Mouse (Mus musculus): ENCODE data around the gene Cep128.
"Not testable (repeated sequence)": the region's sequence is repeated elsewhere in the genome, so short reads cannot be mapped to it uniquely, and the experiment has no call there.

Cep128 gene

DNA sequence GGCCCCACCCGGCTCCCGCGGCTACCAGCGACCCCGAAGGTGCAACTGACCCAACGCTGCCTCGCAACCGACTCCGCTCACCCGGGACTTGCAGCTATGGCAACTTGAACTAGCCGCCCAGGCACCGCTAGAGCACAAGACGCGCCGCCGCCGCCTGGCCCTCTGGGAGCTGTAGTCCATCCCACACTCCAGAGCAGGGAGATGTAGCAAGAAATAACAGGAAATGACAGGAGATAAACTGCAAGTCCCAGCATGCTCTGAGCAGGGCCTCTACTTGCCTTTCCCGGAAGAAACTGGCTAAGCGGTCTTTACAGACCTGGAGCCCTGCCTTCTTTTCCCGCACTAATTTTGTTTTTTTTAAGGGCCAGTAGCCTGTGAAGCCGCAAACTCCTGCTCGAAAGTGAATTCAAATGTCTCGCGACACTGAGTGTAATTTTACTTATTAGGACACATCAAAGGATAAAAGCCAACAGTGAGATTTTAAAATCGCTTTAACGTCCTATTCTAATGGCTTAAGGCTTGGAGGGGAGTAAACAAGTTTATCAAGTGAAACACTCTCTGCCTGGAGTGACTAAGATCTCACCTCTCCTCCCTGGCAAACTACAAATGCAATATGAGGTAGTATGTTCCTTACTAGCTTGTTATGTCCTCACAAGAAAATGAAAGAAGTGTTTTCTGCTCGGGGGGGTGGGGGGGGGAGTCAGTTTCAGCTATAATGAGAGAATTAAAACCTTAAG is at the start of gene Cep128, which contains the start of gene Tshr:
Gene Cep128 (minus strand): TSS at position 129 of the 737 bp plus-strand sequence.
Gene Tshr (plus strand): TSS at position 283 of the 737 bp plus-strand sequence.
- DNase-seq (ENCODE audit: low spot score in 2 of 2): peak; percentile 81 to 85

DNA sequence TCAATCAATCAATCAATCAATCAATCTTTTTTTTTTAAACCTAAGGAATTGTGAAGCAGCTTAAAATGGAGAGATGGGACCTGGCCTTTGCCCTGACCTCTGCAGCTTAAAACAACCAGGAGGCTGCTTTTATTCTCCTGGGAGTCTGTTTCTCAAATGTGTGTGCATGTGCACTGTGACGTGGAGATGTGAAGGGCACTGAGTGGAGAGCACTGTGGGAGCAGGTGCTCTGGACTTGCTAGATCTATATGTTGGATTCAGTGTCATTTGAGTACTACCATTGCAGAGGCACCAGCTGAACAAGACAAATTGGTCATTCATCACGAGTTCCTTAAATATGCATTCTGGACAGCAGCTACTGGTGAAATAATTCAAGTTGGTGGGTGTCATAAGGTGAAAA is 42.9 kb upstream of the Cep128 start:
- no peak for DNase-seq (ENCODE audit: low spot score in 2 of 2)

DNA sequence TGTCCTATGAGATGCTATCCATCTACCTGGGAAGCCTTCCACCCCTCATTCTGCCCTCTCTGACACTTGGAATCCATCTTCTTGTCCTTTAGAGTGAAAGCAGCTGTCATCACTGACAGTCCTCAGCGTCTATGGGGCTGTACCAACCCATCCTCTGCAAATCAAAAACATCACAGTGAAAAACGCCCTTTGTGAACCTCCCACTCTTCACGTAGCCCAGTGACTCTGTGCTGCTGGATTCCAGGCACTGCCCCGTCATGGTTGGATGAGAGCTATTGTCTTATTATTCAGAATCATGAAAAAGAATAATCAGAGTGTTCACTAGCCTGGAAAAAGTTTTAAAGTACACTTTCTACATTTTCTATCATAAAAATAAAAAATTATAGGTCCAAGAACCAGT is 42.3 kb upstream of the Cep128 start:
- DNase-seq (ENCODE audit: low spot score in 2 of 2): no peak

DNA sequence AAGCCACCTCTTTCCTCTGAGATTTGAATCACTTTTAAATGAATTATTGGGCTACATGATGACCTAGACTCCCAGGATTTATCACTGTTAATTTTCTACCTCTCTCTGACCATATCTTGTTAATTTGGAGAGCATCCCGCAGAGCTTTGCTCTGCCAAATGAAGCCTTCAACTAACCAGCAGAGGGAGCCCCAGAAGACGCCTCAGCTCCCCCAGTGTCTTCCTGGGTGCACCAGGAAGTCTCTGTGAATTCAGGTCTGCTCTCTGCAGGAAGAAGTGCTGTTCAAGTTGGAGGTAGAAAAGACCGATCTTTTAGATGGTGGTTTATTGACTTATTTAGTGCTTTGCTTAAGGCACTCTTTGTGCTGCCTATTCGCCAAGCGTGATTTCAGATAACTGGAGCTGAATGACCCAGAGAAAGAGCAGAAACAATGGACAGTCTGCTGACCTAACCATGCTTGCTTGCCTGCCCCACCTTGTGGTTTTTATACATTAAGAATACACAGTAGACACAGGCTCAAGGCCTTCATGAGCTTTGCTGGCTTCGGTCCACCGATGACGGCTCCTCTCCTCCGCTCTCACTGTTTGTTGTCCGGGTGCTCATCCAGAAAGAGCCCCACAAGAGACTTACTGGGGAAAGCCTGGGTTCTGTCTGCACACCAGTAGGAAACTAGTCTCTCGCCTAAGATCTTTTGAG is 39.1 kb upstream of the Cep128 start:
- DNase-seq (ENCODE audit: low spot score in 2 of 2): no peak

DNA sequence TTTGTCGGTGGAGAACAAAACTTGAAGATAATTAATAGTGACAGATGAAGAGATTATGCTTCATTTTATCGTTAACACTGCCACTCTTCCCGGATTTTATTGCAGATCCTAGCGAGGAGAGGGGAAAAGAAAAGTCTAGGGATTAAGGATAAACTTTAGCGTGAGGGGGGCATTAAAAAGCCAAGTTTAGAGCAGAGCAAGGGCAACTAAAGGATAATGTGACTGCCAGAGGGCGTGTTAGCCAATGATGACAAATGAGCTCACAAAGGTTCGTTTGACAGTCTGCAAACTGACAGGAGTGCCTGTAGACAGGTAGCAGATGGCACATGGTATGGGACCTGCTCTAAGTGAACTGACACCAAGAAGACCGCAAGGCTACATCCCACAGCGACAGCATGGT is 37.1 kb upstream of the Cep128 start:
- no peak for DNase-seq (ENCODE audit: low spot score in 2 of 2)

DNA sequence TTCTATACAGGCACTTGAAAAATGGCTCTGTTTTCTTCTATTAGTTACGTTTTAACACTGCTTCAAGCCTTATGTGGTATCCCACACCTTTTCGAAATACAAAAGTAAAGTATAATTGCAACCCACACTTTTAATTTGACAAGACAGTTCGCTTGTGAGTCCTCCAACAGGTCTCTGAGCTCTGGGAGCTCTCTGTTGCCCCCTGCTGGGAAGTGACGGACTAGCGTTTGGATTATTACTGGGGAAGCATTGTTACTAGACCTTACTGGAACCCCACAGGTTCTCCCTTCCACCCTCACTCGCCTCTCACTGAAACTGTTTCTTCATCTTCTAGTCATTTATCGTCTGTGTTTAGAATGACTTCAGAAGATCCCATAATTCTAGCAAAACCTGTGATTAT is 34.6 kb upstream of the Cep128 start:
- DNase-seq (ENCODE audit: low spot score in 2 of 2): peak; percentile 13 to 43

DNA sequence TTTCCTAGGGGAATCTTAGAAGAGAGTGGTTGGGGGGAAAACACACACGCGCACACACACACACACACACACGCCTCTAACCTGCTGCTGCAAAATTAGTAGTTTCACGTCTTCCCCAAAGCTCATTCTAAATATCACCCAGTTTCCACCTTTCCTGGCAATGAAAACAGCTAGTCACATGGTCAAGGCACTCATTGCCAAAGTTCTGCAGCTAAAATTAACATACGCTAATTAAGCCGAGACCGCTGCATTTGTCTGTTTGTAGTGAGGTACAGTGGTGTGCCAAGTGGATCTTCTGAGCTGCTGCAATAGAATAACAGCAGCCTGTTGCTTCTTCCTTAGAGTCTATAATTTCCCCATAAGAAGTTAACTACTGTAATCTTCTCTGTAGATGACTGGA is 32.6 kb upstream of the Cep128 start:
- no peak for DNase-seq (ENCODE audit: low spot score in 2 of 2)

DNA sequence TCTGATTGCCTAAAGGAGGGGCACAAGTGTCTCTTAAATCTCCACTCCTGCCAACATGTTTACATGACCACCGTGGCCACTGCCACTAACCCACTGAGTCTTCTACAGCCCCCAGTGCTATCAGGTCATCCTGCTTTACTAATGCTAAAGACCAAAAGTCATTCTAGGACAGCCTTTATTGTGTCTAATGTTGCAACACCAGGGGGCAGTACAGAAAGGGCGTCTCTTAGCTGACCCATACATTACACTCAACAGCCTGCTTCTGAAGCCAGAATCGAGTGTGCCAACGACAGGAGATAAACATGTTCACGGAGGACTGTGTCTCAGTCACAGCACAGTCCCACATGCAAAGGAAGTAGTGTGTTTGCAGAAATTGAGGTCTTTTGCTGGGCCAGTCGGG is 30.9 kb upstream of the Cep128 start:
- no peak for DNase-seq (ENCODE audit: low spot score in 2 of 2)

DNA sequence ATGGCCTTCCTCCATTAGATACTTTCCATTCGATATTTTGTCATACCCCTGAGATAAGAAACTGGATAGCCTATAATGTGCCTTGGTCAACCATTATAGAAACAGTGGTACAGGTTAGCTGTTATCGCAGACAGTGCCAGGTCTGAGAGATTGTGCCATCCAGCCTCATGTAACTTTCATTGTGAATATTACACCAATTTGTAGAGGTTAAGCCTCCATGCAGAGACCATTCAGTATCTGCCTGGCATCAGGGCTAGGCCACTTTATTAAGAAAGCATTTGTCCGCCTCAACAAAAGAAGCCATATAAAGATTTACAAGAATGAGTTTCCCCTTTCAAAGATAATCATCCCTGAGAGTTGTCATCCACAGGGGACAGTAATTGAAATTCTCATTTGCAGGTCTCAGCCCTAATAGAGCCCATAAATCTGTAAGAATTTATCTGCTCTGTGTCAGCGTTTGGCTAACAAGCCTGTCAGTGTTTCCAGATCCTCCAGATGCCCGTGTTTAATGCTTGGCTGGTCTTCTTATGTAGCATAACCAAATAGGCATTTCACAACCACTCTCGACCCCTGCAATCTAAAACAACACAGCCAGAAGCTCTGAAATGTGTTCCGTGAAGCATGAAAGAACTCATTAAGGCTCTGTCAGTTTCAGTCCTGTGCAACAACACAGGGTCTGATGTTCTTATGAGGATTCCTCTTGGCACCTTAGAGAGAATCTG is 28.4 kb upstream of the Cep128 start:
- DNase-seq (ENCODE audit: low spot score in 2 of 2): no peak

DNA sequence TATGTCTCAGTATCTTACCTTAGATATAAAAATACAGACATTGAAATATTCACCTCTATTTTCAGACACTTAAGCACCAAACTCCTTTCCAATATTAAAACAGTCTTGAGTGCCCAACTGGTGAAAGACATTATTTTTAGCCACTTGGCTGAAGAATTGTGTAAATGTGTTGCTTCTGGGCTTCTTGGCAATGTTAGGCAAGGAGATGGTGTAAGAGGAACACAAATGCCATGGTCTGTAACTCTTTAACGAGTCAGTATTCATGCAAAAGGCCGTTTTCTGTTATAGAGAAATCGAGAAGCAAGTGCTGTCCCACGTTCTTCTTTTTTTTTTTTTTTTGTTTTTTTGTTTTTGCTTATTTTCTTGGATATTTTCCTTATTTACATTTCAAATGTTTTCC is 26.1 kb upstream of the Cep128 start:
- DNase-seq (ENCODE audit: low spot score in 2 of 2): no peak

DNA sequence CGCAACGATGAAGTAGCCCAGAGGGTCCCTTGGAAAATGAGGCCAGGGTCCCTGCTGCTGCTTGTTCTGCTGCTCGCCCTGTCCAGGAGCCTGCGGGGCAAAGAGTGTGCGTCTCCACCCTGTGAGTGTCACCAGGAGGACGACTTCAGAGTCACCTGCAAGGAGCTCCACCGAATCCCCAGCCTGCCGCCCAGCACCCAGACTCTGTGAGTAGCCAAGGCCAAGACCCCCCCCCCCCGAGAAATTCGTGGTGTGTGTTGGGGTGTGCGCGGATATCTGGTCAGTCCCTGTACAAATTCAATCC is 16.8 kb upstream of the Cep128 start:
- no peak for DNase-seq (ENCODE audit: low spot score in 2 of 2)

DNA sequence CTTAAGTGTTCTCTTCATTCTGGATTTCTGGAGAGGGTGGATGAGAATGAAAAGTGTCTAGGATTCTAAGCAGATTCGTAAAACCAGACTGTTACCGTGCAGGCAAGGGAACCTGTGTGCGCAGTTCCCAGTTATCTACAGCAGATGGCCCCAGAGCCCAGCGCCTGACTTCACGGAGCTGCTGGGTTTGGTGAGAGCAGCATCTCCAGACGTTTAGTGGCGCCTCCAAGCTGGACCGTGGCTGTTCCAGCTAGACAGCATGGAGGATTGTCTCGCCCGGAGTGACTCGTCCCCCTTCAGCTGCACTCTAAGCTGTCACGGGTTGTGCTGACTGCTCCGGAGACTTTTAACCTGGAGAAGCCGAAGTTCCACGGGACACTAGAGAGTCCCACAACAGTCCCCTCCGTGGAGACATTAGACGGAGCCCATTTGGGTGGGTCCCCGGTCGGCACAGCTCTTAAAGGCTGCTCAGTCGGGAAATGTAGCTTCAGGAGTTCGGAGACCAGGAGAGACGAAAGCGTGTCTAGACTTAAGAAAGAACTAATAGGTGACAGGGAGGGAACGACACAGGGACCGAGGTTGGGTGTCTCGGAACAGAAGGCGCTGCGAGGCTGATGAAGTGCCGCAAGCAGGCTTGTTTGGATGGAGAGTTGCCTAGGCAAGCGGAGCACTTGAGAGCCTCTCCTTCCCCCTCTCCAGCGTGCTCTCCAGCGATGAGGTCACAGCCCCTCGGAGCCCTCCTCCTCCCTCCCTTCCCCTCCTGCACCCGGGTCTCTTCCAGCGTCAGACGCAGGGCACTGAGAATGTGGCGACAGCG is 16.2 kb upstream of the Cep128 start:
- DNase-seq (ENCODE audit: low spot score in 2 of 2): peak; percentile 64 to 84

DNA sequence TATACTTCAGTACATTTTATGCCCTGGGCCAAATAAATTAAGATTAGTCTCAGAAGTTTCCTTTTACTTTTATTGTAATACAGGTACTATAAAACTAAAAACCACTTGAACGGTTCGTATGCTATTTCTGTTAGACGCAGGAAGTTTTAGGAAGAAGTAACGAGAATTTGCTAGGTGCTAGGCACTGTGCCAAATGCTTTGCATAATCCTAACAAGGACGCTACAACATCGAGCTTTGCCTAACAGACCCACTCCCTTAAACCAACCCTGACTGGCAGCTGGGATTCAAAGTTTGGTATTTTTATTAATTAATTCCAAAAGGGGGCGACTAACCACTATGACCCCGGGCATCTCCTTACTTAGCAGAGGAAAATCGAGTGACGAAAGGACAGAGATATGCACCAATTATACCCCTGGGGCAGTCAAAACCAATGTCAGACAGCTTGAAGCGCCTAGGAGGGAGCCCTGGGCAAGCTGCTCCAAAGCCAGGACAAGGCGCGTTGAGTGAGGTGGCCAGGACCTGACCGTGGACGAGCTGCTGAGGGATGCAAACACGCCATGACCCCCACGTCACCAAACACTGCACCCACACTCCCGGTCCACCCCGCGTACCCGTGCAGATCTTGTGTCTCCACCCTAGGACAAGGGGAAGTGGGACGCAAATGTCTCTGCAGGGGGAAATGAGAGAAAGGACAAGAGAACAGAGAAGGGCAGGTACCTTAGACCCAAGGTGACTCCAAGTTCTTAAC is 519 bp downstream of the Cep128 start:
- peak in 1 of 2 experiments; percentile 12 for DNase-seq (ENCODE audit: low spot score in 2 of 2)

DNA sequence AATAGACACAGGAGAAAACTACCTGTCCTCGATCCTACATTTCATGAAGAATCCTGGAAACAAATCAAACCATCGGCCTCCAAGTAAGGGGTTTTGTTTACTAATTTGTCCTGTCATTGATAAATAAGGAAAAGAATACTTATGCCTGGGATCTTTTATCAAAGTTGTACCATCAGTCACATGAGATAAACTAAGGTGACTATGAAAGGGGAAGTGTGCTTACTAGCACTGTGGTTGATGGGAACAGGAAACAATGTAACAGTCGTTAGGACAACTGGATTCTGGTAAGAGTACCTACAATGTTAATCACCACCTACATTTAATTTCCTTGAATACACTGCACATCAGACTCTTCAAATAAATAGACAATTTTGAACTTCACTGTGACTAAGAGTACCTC is 15.0 kb downstream of the Cep128 start:
- DNase-seq (ENCODE audit: low spot score in 2 of 2): no peak

DNA sequence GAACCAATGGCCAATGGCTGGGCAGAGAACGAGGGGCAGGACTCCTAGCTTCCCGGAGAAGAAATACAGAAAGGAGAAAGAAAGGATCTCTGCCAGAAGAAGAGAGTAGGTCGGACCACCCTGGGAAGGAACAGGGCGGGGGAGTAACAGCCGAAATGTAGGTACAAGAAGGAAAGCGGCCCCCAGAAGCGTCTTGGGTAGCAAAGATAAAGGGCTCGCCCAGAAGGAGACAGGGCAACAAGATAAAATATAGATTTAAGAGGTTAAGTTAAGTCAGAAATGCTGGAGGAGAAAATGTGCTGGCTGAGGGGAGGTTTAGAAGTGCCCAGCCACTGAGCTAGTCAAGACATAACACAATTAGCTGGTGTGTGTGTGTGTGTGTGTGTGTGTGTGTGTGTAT is 30.4 kb downstream of the Cep128 start:
- DNase-seq (ENCODE audit: low spot score in 2 of 2): no peak

DNA sequence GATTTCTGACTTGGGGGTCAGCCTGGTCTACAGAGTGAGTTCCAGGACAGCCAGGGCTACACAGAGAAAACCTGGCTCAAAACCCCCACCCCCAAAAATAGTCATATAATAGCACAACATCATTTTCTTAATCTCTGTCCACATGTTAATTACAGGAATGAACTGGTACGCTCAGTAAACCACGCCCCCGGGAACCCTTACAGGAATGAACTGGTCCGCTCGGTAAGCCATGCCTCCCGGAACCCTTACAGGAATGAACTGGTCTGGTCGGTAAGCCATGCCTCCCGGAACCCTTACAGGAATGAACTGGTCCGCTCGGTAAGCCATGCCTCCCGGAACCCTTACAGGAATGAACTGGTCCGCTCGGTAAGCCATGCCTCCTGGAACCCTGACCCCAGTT is 45.6 kb downstream of the Cep128 start:
- not testable (repeated sequence) for DNase-seq (ENCODE audit: low spot score in 2 of 2)

DNA sequence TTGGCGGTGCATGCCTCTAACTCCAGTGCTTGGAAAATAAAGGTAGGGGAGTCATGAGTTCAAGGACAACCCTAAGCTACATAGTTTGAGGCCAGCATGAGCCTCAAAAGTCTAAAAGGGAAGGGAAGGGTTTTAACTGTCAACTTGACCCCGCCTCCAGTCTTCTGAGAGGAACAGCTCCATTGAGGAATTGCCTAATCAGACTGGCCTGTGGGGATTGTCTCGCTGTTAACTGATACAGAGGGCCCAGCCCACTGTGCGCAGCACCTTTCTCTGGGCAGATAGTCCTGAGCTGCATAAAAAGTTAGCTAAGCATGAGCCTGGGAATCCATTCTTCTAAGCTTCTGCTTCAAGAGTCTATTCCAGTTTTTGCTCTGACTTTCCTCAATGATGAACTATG is 56.7 kb downstream of the Cep128 start:
- no peak for DNase-seq (ENCODE audit: low spot score in 2 of 2)

DNA sequence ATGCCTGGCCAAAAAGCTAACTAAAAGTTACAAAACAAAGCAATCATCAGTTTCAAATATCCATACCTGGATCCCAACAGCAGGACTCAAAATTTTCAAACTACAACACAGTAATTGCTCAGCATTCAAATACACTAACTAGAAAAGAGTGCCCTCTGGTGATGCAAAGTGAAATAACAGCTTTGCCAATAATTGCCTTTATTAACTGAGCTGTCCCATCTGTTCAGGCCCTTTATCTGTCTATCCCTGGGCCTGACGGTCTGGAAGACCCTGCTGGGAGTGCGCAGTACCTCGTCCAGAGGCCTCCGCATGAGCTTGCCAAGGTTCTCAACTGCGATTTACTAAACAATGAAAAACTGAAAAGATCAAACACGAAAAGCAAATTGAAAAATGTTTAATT is 58.1 kb downstream of the Cep128 start:
- DNase-seq (ENCODE audit: low spot score in 2 of 2): no peak

DNA sequence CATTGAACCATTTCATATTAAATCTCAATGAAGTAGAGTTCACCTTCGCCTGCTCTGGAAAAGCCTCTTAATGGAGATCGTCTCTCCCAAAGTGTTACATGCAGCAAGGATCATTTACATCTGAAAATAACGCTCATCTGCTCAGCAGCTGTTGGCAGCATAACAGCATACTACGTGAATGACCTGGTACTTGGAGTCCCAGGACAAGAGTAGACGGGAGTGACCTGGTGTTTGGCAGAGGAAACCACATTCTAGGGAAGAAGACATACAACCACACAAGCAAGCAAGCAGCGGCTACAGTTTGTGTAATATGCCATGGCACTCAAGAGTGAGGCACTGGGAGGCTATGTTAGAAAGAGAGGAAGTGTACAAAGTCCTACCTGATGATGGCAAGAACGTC is 69.2 kb downstream of the Cep128 start:
- DNase-seq (ENCODE audit: low spot score in 2 of 2): no peak

DNA sequence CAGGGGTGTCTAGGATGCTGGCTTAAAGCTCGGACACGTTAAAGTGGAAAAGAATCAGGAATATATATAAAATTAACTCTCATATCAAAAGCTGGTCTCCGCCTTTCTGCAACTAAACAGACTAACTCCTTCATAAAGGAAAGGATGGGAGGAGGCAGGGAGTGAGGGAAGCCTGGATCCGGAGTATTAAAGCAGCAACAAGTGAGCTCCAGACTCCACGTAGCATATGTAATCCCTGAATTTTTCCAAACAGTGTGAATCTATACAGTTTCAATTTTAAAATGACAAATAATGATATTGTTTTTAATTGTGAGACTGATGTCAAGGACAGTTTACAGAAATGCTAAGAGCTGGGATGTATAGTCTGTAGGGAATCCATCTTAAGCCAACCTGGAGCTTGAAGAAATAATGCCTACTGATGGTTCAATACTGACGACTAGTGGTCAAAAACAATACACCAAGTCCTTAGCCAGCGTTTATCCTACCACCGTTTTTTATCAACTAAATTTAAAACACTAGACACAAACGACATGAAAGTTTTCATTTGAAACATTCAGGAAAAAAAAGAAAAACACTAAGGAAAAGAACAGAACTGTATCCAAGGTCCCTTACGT is 70.1 kb downstream of the Cep128 start:
- DNase-seq (ENCODE audit: low spot score in 2 of 2): no peak

DNA sequence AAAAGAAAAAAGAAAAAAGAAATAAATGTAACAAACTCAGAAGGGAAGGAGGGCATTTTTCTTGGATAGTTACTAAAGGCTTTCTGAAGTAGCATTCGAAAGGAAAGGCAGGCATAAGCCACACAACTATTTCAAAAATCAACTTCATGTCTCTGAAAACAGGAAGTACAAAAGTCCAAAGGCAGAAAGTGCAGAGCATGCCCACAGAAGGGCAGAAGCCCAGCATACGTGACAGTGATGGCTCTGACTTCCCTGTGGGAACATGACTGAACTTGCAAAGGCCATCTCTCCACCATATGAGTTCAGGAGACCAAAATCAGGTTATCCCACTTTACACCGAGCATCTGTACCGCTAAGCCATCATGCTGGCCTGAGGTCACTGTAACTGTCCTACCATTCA is 71.6 kb downstream of the Cep128 start:
- DNase-seq (ENCODE audit: low spot score in 2 of 2): no peak
